Mouse (Mus musculus) hindbrain, embryonic 14.5 days (tissue): ENCODE results near the gene Ear2. TPM values are rescaled to one million over a fixed set of nuclear protein-coding genes. Genes with fewer than 3 reads are reported as not detected.
"Not testable (repeated sequence)": the region's sequence is repeated elsewhere in the genome, so short reads cannot be mapped to it uniquely, and the experiment has no call there.

Source experiments
- ATAC-seq: fragments of 200-750 bp; cut with Nextera tagmentation; 2 replicates; pipeline ENCODE4 v1.8.0; 2017; ENCODE audit warnings: moderate number of reproducible peaks, mild to moderate bottlenecking, moderate TSS enrichment, moderate library complexity; ENCODE audit not compliant: low FRiP score
- DNase-seq: peaks from one replicate; pipeline ENCODE4 v3.0.0-alpha.2; 2015; ENCODE audit warnings: low spot score
- H3K27ac ChIP-seq: fragments of 300-500 bp; sonication (generic); 2 replicates; pipeline ENCODE4 v1.5.1; 2014; ENCODE audit warnings: mild to moderate bottlenecking, moderate library complexity
- H3K27me3 ChIP-seq: fragments of 300-500 bp; sonication (generic); 2 replicates; pipeline ENCODE4 v1.6.1; 2014; ENCODE audit warnings: mild to moderate bottlenecking, low read length, mixed read lengths; ENCODE audit not compliant: control insufficient read depth, insufficient read depth
- H3K36me3 ChIP-seq: fragments of 300-500 bp; sonication (generic); replicated peaks from 2 replicates; pipeline ENCODE4 v1.6.1; 2014; ENCODE audit not compliant: control insufficient read depth, insufficient read depth
- H3K4me1 ChIP-seq: fragments of 300-500 bp; sonication (generic); replicated peaks from 2 replicates; pipeline ENCODE4 v1.6.1; 2014; ENCODE audit warnings: antibody characterized with exemption, low read length, mixed read lengths; ENCODE audit not compliant: control insufficient read depth, insufficient read depth
- H3K4me2 ChIP-seq: fragments of 300-500 bp; sonication (generic); replicated peaks from 2 replicates; pipeline ENCODE4 v1.6.1; 2014; ENCODE audit warnings: mild to moderate bottlenecking, moderate library complexity
- H3K4me3 ChIP-seq: fragments of 300-500 bp; sonication (generic); replicated peaks from 2 replicates; pipeline ENCODE4 v1.5.1; 2014; ENCODE audit warnings: mild to moderate bottlenecking, low read length
- H3K9ac ChIP-seq: fragments of 300-500 bp; sonication (generic); 2 replicates; pipeline ENCODE4 v1.6.1; 2014
- H3K9me3 ChIP-seq: fragments of 300-500 bp; sonication (generic); 2 replicates; pipeline ENCODE4 v1.6.1; 2016; ENCODE audit warnings: low read length; ENCODE audit not compliant: control insufficient read depth
- WGBS: fragments of 180-500 bp; shearing (Covaris S2); extraction: QIAGEN DNeasy Blood & Tissue Kit; methylation state at CpG from one replicate; pipeline ENCODE4 v1.1.7; 2014; 5-methylcytosine and 5-hydroxymethylcytosine counted together
- polyA plus RNA-seq: library from polyadenylated mRNA; unstranded; fragments of >200 nt; fragmentation: Nextera tagmentation; extraction: Ambion mirVana; gene quantifications from 2 replicates; pipeline ENCODE4 v1.2.1, GENCODE M21; 2014

The Ear2 gene
- polyA plus RNA-seq, 1 experiment from 2014 or later: not detected

DNA sequence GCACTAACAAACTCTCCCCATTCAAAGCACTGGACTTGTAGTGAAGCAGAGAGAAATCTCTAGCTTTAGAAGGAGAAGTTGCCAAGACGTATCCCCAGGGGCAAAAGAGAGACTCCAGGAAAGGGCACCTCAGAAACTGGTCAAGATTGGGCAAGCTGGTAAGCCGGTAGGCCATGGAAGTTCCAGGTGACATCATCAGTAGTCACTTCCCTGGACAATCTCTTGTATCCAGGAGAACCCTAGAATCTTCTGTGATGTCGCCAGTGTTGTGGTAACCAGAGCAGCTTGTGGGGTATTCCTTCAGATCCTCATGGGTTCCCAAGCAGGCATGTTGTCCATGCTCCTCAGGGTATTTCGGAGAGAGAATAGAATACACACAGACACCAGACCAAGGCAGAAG is 21.1 kb downstream of the Ear2 start, which contains the start of gene Gm3327:
TSS of gene Gm3327 (plus strand) at position 301 of the 400 bp plus-strand sequence.
- WGBS: 91% methylated on average over 3 of the region's 4 CpGs
- H3K9me3 ChIP-seq, H3K4me3 ChIP-seq, ATAC-seq, H3K36me3 ChIP-seq, H3K27ac ChIP-seq, H3K4me1 ChIP-seq, H3K4me2 ChIP-seq, DNase-seq, H3K27me3 ChIP-seq, H3K9ac ChIP-seq: not testable (repeated sequence)

Other genes with a start within 250 kb of the Ear2 start
- not detected in 2 replicates for gene Ear1, start 227.1 kb upstream of the Ear2 start, polyA plus RNA-seq
- gene Ear10, start 179.1 kb upstream of the Ear2 start, polyA plus RNA-seq: not detected in 2 replicates
- 6.7 and 8.6 TPM in 2 replicates for gene Gm8113, start 177.3 kb upstream of the Ear2 start, polyA plus RNA-seq
- not detected in 2 replicates for gene Ang5, start 145.6 kb upstream of the Ear2 start, polyA plus RNA-seq
- not detected in 2 replicates for gene Ang6, start 100.4 kb upstream of the Ear2 start, polyA plus RNA-seq
- gene Gm3327, start 21.2 kb downstream of the Ear2 start, polyA plus RNA-seq: not detected in 2 replicates
- gene Gm8212, start 95.0 kb downstream of the Ear2 start, polyA plus RNA-seq: not detected in 2 replicates
- gene 4930503E14Rik, start 110.6 kb downstream of the Ear2 start, polyA plus RNA-seq: not detected in 2 replicates
- gene Gm8220, start 182.9 kb downstream of the Ear2 start, polyA plus RNA-seq: not detected in 2 replicates
- not detected in 2 replicates for gene Gm5930, start 235.9 kb downstream of the Ear2 start, polyA plus RNA-seq